Mouse (Mus musculus) small intestine, adult 2 months (tissue): ENCODE measurements around the gene Cep41.

ENCODE experiments used
- CTCF ChIP-seq: fragments of 200-500 bp; IDR thresholded peaks from 2 replicates; pipeline ENCODE4 v1.5.1; 2012; ENCODE audit warnings: low read depth, mild to moderate bottlenecking, control low read depth, inconsistent platforms, low read length, moderate library complexity, mixed read lengths; ENCODE audit not compliant: insufficient replicate concordance, insufficient read length; ENCODE audit errors: extremely low read depth
- POLR2A ChIP-seq: fragments of 200-500 bp; IDR thresholded peaks from 2 replicates; pipeline ENCODE4 v1.6.1; 2012; ENCODE audit warnings: low read depth, mild to moderate bottlenecking, control low read depth, inconsistent platforms, low read length, moderate library complexity

DNA sequence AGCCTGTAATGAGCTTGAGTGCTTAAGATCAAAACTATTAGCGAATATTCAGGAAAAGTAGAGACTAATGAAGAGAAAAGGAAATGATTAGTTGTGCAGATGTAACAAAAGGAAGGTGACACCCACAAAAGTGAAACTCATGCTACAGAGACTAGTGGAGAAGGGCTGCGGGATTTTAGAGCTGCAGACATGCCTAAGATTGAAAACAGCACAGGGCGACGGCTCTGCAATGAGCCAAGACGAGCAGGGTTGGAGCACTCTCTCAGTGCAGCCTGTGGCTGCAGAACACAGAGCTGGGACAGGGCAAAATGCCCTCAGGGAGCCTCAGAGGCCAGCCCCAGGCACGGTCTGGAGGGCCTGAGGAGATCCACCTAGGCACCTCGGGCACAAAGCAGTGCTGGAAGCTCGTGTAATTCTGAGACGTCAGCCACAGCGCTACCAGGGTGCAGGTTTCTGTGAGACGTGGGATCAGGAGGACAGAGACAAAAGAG is 18.2 kb downstream of the Cep41 start:
- TF ChIP-seq CTCF (no peak), POLR2A (no peak)
